Mouse (Mus musculus) heart, embryonic 13.5 days (tissue): ENCODE data around the gene Gm7075. TPM values are rescaled to one million over a fixed set of nuclear protein-coding genes. Genes with fewer than 3 reads are reported as not detected.
A peak's percentile ranks its signal among the peaks of the same experiment; 100 is the strongest.
"Not testable (repeated sequence)": the region's sequence is repeated elsewhere in the genome, so short reads cannot be mapped to it uniquely, and the experiment has no call there.

Experiments used
- ATAC-seq: fragments of 200-750 bp; cut with Nextera tagmentation; 2 replicates; pipeline ENCODE4 v1.8.0; 2017; ENCODE audit warnings: moderate TSS enrichment; ENCODE audit not compliant: insufficient number of reproducible peaks, low FRiP score, low TSS enrichment; ENCODE audit errors: extremely low read depth
- H3K27ac ChIP-seq: fragments of 300-500 bp; sonication (generic); replicated peaks from 2 replicates; pipeline ENCODE4 v1.5.1; 2015; ENCODE audit warnings: moderate library complexity, mild to moderate bottlenecking, inconsistent platforms
- H3K27me3 ChIP-seq: fragments of 300-500 bp; sonication (generic); replicated peaks from 2 replicates; pipeline ENCODE4 v1.6.1; 2015; ENCODE audit warnings: mild to moderate bottlenecking, inconsistent platforms
- H3K36me3 ChIP-seq: fragments of 300-500 bp; sonication (generic); 2 replicates; pipeline ENCODE4 v1.6.1; 2015; ENCODE audit warnings: mild to moderate bottlenecking, inconsistent platforms
- H3K4me1 ChIP-seq: fragments of 300-500 bp; sonication (generic); 2 replicates; pipeline ENCODE4 v1.6.1; 2015; ENCODE audit warnings: inconsistent platforms
- H3K4me2 ChIP-seq: fragments of 300-500 bp; sonication (generic); 2 replicates; pipeline ENCODE4 v1.6.1; 2015; ENCODE audit warnings: inconsistent platforms, mild to moderate bottlenecking, moderate library complexity
- H3K4me3 ChIP-seq: fragments of 300-500 bp; sonication (generic); 2 replicates; pipeline ENCODE4 v1.5.1; 2015; ENCODE audit warnings: moderate library complexity, mild to moderate bottlenecking, inconsistent platforms
- H3K9ac ChIP-seq: fragments of 300-500 bp; sonication (generic); 2 replicates; pipeline ENCODE4 v1.6.1; 2015; ENCODE audit warnings: inconsistent platforms, mild to moderate bottlenecking, moderate library complexity
- H3K9me3 ChIP-seq: fragments of 300-500 bp; sonication (generic); 2 replicates; pipeline ENCODE4 v1.6.1; 2016; ENCODE audit warnings: inconsistent platforms
- WGBS: fragments of 180-500 bp; shearing (Covaris S2); methylation state at CpG from one replicate; pipeline ENCODE4 v1.1.7; 2015; ENCODE audit warnings: mixed read lengths; 5-methylcytosine and 5-hydroxymethylcytosine counted together
- polyA plus RNA-seq: library from polyadenylated mRNA; unstranded; fragments of >200 nt; fragmentation: Nextera tagmentation; extraction: Ambion mirVana; gene quantifications from 2 replicates; pipeline ENCODE4 v1.2.1, GENCODE M21; 2015

The Gm7075 gene
- polyA plus RNA-seq, 1 experiment from 2014 or later, result not detected

GRCm38 (mm10) chr10:63415287-63415686 is 6.3 kb downstream of the Gm7075 start:
- H3K27ac ChIP-seq, result no peak overlapping the region
- H3K4me3 ChIP-seq, result no peak overlapping the region
- H3K4me1 ChIP-seq, result no peaks in the 10 kb centered on the region
- H3K9me3 ChIP-seq, result no peaks in the 10 kb centered on the region
- H3K36me3 ChIP-seq, result no peaks in the 10 kb centered on the region
- H3K4me2 ChIP-seq, result no peak overlapping the region
- no peak for ATAC-seq
- no peaks in the 10 kb centered on the region for H3K27me3 ChIP-seq
- WGBS, result 63% methylated on average over 7 of the region's 7 CpGs
- H3K9ac ChIP-seq, result no peak overlapping the region

- ATAC-seq, result no peak
- Histone ChIP-seq H3K4me1 (no peaks in the 10 kb centered on the region), H3K9me3 (no peaks in the 10 kb centered on the region), H3K9ac (no peak overlapping the region), H3K27me3 (no peaks in the 10 kb centered on the region), H3K4me3 (no peak overlapping the region), H3K36me3 (no peaks in the 10 kb centered on the region), H3K27ac (no peak overlapping the region), H3K4me2 (no peak overlapping the region)
- WGBS, result 85% methylated on average over 17 of the region's 17 CpGs
Measured at GRCm38 (mm10) chr10:63412756-63413155, 8.8 kb downstream of the Gm7075 start.

- 81% methylated on average over 4 of the region's 7 CpGs for WGBS
- H3K27me3 ChIP-seq, H3K9ac ChIP-seq, H3K4me2 ChIP-seq, ATAC-seq, H3K4me1 ChIP-seq, H3K27ac ChIP-seq, H3K36me3 ChIP-seq, H3K9me3 ChIP-seq, H3K4me3 ChIP-seq: not testable (repeated sequence)
Measured at GRCm38 (mm10) chr10:63411674-63412073, 9.9 kb downstream of the Gm7075 start.

- no peak overlapping the region for H3K9ac ChIP-seq
- no peak for ATAC-seq
- no peak overlapping the region for H3K4me3 ChIP-seq
- no peaks in the 10 kb centered on the region for H3K27me3 ChIP-seq
- H3K4me1 ChIP-seq, result no peaks in the 10 kb centered on the region
- no peaks in the 10 kb centered on the region for H3K9me3 ChIP-seq
- no peak overlapping the region for H3K27ac ChIP-seq
- 65% methylated on average over 16 of the region's 16 CpGs for WGBS
- peaks cover 5% of the 10 kb centered on the region for H3K36me3 ChIP-seq
- H3K4me2 ChIP-seq, result no peak overlapping the region
Measured at GRCm38 (mm10) chr10:63410162-63410956, 11.2 kb downstream of the Gm7075 start.

- 84% methylated on average over 2 of the region's 2 CpGs for WGBS
- Histone ChIP-seq H3K36me3 (peaks cover 10% of the 10 kb centered on the region), H3K4me2 (no peak overlapping the region), H3K4me3 (no peak overlapping the region), H3K27ac (no peak overlapping the region), H3K9me3 (no peaks in the 10 kb centered on the region), H3K27me3 (no peaks in the 10 kb centered on the region), H3K9ac (no peak overlapping the region), H3K4me1 (no peaks in the 10 kb centered on the region)
- no peak for ATAC-seq
Measured at GRCm38 (mm10) chr10:63403636-63404035, 18.0 kb downstream of the Gm7075 start.

- Histone ChIP-seq H3K27ac (no peak overlapping the region), H3K4me2 (no peak overlapping the region), H3K36me3 (peaks cover 10% of the 10 kb centered on the region), H3K9ac (no peak overlapping the region), H3K4me3 (no peak overlapping the region), H3K4me1 (no peaks in the 10 kb centered on the region), H3K9me3 (no peaks in the 10 kb centered on the region), H3K27me3 (no peaks in the 10 kb centered on the region)
- 83% methylated on average over 5 of the region's 5 CpGs for WGBS
- ATAC-seq, result no peak
Measured at GRCm38 (mm10) chr10:63402731-63403504, 18.7 kb downstream of the Gm7075 start.

- Histone ChIP-seq H3K9ac (no peak overlapping the region), H3K36me3 (0 out of 2 replicates have a peak, but pooled peaks cover 5% of the 10 kb centered on the region), H3K4me3 (no peak overlapping the region), H3K4me1 (no peaks in the 10 kb centered on the region), H3K27ac (no peak overlapping the region), H3K9me3 (no peaks in the 10 kb centered on the region), H3K4me2 (no peak overlapping the region), H3K27me3 (no peaks in the 10 kb centered on the region)
- no peak for ATAC-seq
- 93% methylated on average over 10 of the region's 10 CpGs for WGBS
Measured at GRCm38 (mm10) chr10:63396963-63397362, 24.6 kb downstream of the Gm7075 start.

GRCm38 (mm10) chr10:63388948-63389347 is 32.6 kb downstream of the Gm7075 start:
- 76% methylated on average over 4 of the region's 4 CpGs for WGBS
- no peak for ATAC-seq
- H3K27ac ChIP-seq, result no peak overlapping the region

GRCm38 (mm10) chr10:63386991-63387390 is 34.6 kb downstream of the Gm7075 start:
- Histone ChIP-seq H3K4me1 (peaks cover 4% of the 10 kb centered on the region), H3K36me3 (no peaks in the 10 kb centered on the region), H3K4me2 (peak overlapping the region; percentile 89), H3K27ac (peak overlapping the region; percentile 90), H3K4me3 (peak overlapping the region; percentile 72), H3K9me3 (no peaks in the 10 kb centered on the region), H3K27me3 (no peaks in the 10 kb centered on the region), H3K9ac (peak overlapping the region; percentile 84)
- WGBS, result 3% methylated on average over 10 of the region's 10 CpGs
- ATAC-seq, result no peak

More at GRCm38 (mm10) chr10:63388948-63389347, 32.6 kb downstream of the Gm7075 start:
- H3K27me3 ChIP-seq, result no peaks in the 10 kb centered on the region
- no peak overlapping the region for H3K4me2 ChIP-seq
- H3K9me3 ChIP-seq, result no peaks in the 10 kb centered on the region
- H3K4me1 ChIP-seq, result peaks cover 4% of the 10 kb centered on the region
- H3K4me3 ChIP-seq, result no peak overlapping the region
- H3K36me3 ChIP-seq, result no peaks in the 10 kb centered on the region
- no peak overlapping the region for H3K9ac ChIP-seq

GRCm38 (mm10) chr10:63386444-63386843 is 35.1 kb downstream of the Gm7075 start:
- Histone ChIP-seq H3K9me3 (no peaks in the 10 kb centered on the region), H3K27me3 (0 out of 2 replicates have a peak, but pooled peaks cover 2% of the 10 kb centered on the region), H3K4me2 (peak overlapping the region; percentile 89), H3K27ac (peak overlapping the region; percentile 90), H3K4me1 (peaks cover 10% of the 10 kb centered on the region), H3K4me3 (peak overlapping the region; percentile 72), H3K36me3 (no peaks in the 10 kb centered on the region), H3K9ac (peak overlapping the region; percentile 84)
- ATAC-seq, result peak; percentile 71
- under 1% methylated on average over 19 of the region's 19 CpGs for WGBS

- 20% methylated on average over 5 of the region's 5 CpGs for WGBS
- Histone ChIP-seq H3K4me1 (peaks cover 13% of the 10 kb centered on the region), H3K9ac (peak overlapping the region; percentile 84), H3K4me3 (peak overlapping the region; percentile 72), H3K4me2 (peak overlapping the region; percentile 89), H3K27ac (peak overlapping the region; percentile 90)
- not testable (repeated sequence) for H3K27me3 ChIP-seq, ATAC-seq, H3K9me3 ChIP-seq, H3K36me3 ChIP-seq
Measured at GRCm38 (mm10) chr10:63385897-63386296, 35.7 kb downstream of the Gm7075 start.
